Mouse (Mus musculus): ENCODE measurements around the gene Pelo.

GRCm38 (mm10) chr13:115096216-115096615 lies 6.2 kb upstream of the Pelo start:
- no peak for TF ChIP-seq EP300 (IDR thresholded peaks at IDR 0.05; ENCODE audit: low read depth)
- no peak for TF ChIP-seq CTCF (IDR thresholded peaks at IDR 0.05; ENCODE audit: low read depth)
